Mouse (Mus musculus) left cerebral cortex, postnatal 4 days (tissue): ENCODE data around the gene Rnase4. TPM values are rescaled to one million over a fixed set of nuclear protein-coding genes. Genes with fewer than 3 reads are reported as not detected.

ENCODE experiments used
- DNase-seq: peaks from one replicate; pipeline ENCODE4 v3.0.0-alpha.2; 2022
- intact Hi-C: fragments of 180-260 bp; cut with DNase I; formaldehyde crosslinking; loops from one replicate; pipeline ENCODE4 v1.15.1; 2025
- total RNA-seq, 2 experiments: library from RNA; stranded (reverse); gene quantifications; 2 replicates each; pipeline ENCODE4 v1.2.3; 2021

The Rnase4 gene
- 10 to 100 TPM; 10.3 to 11.0 TPM for total RNA-seq

DNA sequence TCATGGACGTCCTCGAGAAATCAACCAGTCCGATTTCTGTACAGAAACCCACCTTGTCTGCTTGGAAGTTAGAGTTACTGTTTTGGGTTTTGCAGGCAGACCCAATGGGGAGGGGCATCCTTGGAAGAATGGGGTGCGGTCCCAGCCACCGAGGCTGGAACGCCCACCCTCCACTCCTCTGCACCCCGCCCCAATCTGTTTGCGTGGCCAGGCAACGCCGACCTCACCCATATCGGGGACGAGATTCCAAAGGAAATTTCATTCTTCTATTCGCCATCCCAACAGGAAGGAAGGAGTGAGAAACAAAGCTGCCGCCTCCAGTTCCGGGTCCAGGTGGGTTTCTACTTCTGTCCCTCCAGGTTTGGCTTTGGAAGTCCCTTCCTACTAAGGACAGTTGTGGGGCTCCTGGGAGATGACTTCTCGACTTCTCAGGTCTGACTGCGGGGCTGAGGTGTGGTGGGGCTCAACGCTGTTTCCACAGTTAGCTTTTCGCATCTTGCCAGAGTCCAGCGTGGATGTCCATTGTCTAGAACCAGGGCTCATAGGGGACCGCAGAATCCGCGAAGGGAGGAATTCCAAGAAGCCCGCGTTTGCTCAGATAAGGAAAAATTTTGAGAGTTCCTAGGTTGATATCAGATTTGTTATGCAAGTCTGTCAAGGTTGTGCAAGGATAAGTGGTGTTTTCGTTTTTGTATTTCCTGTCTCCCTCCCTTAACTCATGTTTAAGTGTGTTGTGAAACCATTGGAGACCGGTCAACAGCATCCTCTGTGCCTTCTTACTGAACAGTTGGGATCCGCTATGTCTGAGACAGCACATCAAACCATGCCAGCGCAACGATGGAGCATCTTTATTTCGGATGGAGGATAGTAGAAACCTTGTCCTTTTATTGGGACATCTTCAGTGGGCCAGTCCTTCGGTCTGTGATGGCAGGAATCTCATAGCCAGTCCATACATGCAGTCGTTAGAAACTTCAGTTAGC, at the start of gene Rnase4, which contains the start of gene Ang:
TSS of gene Rnase4 (plus strand) at position 157 of the 980 bp plus-strand sequence.
TSS of gene Ang (plus strand) at position 230 of the 980 bp plus-strand sequence.
- intact Hi-C loops = no loop called here
- DNase-seq = peak; percentile 32

DNA sequence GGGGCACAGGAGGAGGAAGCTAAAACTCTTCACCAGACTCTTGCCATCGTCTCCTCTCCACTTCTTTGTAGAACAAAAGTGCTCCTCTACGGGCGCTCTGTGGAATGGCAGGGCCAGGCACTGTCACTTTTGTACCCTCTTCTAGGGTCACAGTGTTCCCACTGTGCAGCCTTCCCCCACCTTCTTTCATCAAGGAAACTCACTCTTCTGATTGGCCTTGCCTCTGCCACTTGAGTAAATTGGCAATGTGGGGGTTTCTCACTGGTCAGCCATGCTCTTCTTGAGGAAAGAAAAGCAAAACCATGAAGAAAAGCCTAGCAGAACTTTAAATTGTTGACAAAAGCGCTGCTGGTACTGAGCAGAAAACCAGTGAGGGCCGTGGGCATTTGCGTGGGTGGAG, 49.1 kb upstream of the Rnase4 start, which contains the start of gene Rnase9:
TSS of gene Rnase9 (minus strand) at position 101 of the 400 bp plus-strand sequence.
- no peak for DNase-seq
- intact Hi-C loops = no loop called here

DNA sequence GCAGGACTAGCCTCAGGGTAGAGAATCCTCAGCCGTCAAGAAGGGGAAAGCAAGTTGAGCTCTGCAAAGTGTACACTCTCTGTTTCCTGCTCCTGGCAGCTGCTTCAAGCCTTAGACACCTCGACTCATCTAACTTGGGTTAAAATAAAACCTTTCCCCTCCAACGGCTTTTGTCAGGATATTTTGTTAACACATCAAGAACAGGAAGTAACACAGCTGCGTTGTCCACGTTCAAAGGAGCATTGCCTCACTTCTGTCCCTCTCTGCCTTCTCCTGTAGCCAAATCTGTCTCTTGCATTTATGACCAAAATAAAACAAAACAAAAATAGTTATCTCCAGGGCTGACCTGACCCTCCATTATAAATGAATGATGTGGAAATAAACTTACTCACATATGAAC, 43.0 kb upstream of the Rnase4 start:
- intact Hi-C loops = no loop called here

DNA sequence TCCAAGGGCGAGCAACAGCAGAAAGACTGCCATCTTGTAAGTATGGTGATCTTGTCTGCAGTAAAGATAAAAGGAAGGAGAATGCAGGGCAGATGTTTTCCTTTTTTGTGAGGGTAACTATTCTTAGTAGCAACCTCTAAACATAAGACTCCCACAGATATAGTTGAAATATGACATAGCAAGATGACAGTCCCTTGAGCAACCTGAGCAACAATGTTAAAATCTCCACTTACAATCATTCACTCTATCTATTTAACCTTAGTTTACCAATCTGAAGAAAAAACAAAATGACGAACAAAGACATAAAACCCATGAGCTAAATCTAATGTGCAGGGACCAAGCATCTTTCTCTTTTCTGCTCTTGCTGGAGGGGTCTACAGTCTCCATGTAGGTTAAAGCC, 40.8 kb upstream of the Rnase4 start, which contains the start of gene Rnase11:
TSS of gene Rnase11 (minus strand) at position 101 of the 400 bp plus-strand sequence.
- intact Hi-C loops = no loop called here
- no peak for DNase-seq

More for the DNA sequence above, 43.0 kb upstream of the Rnase4 start:
- DNase-seq = no peak

DNA sequence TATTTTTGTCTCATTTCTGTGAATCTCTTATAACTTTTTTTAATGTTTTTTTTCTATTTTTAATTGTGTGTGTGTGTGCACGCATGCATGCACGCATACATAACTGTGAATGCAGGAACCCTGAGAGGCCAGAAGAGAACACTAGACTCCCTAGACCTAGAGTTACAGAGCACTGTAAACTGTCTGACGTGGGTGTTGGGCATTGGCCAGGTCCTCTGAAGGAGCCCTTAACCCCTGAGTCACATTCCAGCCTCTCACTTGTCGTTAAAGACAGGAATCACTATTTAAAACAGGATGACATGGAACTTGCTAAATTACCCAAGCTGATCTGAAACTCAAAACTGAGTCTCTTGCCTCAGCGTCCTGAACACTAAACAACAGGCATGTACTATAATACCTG, 38.9 kb upstream of the Rnase4 start:
- intact Hi-C loops = no loop called here
- no peak for DNase-seq

DNA sequence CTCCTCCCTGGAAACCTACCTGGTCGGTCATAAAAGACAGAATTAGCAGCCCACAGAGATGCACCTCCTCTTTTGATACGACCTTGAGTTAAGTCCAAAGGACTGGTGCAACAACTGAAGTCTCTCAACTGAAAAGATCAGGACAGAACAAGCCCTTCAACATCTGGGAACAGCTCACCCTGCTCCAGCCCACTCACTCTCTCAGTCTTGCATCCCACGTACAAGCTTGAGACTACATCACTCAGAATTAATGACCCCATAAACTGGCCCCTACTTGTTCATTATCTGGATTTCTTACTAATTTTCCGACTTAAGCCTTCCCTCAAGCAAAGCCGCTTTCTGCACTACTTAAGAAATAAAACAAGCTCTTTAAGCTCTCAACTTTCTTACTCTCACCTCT, 37.7 kb upstream of the Rnase4 start:
- intact Hi-C loops = no loop called here
- DNase-seq = no peak

DNA sequence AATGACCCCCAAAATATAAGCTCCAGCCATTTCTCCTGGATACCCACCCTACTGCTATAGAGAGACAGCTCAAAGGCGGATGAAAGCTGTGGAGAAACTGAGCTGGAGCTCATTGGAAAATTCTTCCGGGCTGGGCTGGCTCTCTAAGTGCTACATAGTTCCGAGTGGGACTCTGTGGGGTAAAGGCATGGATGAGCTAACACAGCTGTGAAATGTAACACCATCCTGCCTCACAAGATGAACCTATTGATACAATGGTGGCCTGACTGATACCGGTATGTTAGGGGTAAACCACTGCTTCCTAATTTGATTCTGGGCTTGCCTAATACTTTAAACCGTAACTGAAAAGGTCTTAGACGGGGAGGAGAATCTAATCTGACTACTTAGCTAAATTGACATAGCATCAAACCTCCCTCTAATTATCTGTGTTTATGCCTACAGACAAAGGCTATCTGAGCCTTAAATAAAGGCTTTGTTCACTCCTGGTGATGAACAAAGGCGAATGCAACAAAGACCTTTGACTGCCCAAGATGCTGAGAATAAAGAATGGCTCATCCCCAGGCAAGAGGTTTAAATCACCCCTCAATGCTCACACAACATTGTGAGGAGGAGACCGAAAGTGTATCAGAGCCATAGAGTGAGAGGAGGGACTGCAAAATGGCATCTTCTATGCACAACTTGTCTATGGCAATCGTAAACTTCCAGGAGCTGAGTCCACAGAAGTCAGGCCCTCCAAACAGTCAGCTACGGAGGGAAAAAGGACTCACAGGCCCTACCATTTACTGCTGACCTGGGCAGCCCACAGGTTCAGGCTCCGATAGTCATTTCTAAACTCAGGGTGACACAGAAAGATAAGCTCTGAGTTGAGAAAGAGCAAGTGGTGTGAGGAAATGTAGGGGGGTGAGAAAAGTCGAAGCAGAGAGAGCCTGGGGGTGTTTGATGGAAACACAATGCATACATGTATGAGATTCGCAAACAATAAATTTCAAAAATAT, 36.3 kb upstream of the Rnase4 start:
- DNase-seq = no peak
- intact Hi-C loops = no loop called here

DNA sequence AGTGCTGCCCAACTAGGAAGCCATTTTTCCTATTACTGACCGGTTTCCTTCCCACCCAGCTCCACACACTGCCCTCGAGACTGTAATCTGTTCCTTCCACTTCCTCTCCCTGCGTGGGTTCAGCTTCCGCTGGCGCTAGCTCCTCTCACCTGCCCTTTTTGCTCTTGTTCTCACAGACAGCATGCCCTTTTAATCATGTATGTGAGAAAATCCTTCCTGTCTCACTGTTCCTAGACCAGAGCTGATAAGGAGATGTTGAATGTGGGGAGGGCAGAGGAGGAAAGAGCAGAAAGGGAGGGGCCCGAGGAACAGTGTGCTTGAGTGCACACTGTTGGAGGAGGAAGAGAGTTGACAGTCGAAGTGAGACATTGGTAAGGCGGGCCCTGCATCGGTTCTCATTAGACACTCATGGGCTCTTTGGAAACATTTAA, 33.5 kb upstream of the Rnase4 start, which contains the start of gene Rnase12:
TSS of gene Rnase12 (minus strand) at position 261 of the 431 bp plus-strand sequence.
- DNase-seq = no peak
- intact Hi-C loops = no loop called here

DNA sequence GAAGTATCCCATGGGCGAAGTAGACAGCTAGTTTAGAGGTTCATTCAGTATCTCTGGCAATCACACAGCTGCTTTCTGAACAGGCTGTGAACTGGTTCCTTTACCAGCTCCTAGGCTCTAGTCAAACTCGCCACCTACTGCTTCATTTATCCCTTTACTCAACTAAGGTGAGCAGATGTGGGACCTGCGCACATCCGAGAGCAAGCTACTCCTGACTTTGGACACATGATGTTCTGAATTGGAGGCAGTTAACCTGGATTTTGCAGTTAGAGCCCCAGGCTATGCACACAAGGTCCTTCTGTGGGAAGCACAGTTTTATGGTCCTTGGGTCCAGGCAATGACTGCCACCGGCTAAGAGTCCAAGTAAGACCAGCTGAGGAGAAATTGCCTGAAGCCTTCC, 30.1 kb upstream of the Rnase4 start:
- intact Hi-C loops = loop anchor here (5.0 kb wide), 2 partner anchors 33 to 128 kb away; partner anchors contain the start of genes Pip4p1 and Pnp
- DNase-seq = no peak

DNA sequence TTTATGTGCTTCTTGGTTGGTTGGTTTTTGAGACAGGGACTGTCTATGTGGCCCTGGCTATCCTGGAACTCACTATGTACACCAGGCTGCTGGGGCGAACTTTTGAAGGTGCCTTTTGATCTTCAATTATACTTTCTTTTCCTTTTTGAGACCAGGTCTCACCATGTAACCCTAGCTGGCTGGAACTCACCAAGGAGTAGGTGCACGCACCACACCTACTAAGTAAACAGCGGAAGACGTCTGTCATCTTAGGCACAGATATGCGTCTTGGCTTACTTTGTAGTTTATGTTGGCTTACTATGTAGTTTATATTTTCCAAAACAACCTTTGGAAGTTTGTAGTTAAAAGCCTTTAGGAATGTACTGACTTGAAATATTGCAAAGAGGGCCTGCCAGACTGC, 21.9 kb upstream of the Rnase4 start:
- no peak for DNase-seq
- intact Hi-C loops = no loop called here

DNA sequence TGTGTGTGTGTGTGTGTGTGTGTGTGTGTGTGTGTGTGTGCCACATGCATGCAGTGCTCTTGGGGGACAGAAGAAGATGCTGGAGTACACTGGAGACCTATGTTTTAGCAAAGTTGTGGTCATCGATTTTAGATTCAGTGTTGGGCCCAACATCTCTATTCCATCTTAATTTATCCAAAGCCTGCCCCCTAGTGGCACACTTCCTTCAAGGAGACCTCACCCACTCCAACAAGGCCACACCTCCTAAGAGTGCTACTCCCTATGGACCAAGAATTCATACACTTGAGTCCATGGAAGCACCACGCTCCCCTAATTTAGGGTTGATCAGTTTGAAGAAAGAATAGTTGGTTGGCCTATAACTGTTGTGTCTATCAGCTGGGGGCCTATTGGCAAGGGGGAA, 21.3 kb upstream of the Rnase4 start:
- DNase-seq = peak; percentile 38
- intact Hi-C loops = no loop called here

DNA sequence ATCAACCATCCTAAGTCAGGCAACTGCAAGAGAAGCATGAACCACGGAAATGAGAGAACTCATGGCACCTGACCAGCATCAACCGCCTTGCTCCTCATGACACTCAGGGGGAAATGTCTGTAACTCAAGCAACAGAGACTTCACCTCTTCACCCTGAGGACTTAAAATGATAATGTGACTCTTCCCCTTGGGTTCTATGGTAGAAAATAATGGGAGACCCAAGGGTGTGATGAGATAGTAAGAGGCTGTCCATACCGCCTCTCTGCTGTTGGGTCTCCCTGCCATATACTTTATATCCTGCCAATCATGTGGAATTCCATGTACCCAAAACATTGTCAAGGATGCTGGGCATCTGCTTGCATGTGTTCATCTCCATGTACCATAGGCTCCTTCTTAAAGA, 16.5 kb upstream of the Rnase4 start, which contains the start of gene Olfr750:
TSS of gene Olfr750 (minus strand) at position 101 of the 400 bp plus-strand sequence.
- intact Hi-C loops = no loop called here
- no peak for DNase-seq

DNA sequence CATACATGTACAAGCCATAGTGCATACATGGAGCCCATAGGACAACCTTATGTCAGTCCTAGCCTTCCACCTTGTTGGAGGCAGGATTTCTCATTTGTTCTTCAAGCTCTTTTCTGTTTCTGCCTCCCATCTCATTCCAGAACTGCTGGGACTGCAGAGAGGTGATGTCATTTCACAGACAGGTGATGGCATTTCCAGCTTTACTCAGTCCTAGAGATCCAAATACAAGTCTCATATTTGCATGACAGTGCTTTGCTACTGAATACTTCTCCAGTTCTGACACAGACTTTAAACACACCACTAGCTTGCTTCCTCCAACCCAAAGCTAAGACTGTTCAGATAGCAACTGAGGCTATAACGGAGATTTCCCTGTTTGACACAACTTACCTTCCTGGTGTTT, 11.7 kb upstream of the Rnase4 start:
- DNase-seq = no peak
- intact Hi-C loops = no loop called here

DNA sequence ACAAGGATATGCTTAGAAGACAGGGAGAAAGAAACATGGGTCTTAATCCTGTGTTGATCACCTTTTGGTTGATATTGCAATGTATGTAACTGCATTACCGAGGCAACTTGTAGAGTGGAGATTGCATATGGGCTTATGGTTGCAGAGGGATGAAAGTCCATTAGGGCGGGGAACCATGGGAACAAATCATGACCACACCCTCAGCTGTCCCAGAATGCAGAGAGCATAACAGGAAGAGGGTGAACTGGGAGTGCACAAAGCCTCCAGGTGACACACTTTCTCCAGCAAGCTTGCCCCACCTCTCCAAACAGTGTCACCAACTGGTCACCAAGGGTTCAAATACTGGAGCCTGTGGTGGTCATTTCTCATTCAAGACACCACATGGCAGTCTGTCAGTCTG, 9.8 kb upstream of the Rnase4 start:
- intact Hi-C loops = no loop called here
- no peak for DNase-seq

DNA sequence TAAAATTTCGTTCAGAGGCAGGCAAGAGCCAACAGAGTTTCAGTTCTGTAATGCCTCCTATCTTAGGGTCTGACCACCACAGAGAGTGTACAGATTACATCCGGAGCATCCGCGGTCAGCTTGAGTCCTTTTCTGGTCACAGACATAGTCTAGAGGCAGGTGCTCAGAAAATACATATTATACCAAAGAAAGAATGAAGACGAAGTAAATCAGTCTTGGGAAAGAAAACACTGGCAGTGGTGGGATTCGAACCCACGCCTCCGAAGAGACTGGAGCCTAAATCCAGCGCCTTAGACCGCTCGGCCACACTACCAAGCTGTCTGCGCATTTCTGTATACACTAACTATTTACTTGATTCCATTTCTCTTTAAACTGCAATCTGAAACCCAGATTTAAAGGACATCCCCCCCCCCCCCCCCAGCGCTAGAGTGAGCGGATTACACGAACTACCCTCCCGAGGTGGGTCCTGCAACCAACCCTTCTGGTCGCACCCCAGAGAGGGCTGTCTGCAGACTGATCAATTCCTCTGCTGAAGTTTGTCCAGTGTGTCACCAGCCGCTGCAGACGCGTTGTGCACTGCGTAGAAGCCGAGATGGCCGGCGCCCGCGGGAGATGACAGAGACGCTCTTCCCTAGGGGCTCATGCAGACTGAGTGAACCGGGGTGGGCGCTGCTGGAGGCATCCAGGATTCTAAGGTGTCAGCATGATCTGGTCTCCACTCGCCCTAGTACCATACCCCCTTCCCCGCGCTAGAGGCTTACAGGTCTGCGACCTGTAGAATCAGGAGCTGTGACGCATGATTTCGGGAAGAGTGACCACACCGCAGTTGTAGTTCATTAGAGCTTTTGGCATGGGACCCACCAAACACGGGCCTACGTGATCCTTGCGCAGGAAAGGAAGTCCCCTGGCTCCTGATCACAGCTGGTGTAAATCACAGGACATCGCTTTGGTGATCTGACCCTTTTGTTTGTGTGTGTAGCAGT, 8.0 kb upstream of the Rnase4 start:
- peak; percentile 38 for DNase-seq
- intact Hi-C loops = no loop called here

DNA sequence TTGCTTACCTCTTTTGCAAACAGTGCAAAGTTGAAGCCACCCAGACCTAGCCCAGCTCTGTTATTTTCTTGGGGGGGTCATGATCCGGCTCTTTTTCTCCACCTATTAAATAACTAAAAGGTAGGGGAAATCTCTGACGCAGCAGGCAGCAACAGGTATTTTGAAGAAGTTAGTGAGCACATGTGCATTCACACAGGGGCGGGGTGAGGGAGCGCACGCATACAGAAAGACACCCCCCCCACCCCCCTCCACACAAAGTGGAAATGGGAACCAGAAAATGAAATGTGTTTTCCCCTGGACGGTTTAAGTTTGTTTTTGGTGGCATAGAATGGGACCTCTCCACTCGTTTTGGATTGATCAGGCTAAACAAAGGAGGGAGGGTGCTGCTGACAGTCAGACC, 7.1 kb upstream of the Rnase4 start:
- DNase-seq = no peak
- intact Hi-C loops = no loop called here

DNA sequence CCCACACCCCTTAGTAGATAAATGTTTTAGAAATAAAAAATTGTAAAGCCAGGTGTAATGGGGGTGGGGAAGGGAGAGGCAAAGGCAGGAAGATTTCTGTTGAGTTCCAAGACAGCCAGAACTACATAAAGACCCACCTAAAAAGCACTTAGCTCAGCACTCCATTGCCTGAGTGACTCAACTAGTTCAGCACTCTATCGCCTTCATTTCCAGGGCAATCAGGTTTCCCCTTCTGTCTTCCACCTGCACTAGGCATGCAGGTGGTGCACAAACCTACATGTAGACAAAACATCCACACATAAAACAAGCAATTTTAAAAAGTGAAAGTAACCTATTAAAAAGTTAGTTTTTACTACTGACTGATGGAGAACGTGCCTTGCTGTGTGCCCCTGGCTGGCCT, 5.8 kb upstream of the Rnase4 start:
- no peak for DNase-seq
- intact Hi-C loops = loop anchor here (5.0 kb wide), 1 partner anchor 283 kb away; no protein-coding TSS in a partner anchor

DNA sequence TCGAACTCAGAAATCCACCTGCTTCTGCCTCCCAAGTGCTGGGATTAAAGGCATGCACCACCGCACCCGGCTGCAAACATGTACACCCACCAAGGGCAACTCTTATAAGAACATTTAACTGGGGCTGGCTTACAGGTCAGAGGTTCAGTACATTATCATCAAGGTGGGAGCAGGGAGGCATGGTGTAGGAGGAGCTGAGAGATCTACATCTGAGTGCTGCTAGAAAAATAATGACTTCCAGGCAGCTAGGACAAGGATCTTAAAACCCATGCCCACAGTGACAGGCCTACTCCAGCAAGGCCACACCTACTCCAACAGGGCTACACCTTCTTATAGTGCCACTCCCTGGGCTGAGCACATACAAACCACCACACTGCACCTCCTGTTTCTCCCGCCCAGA, 5.0 kb upstream of the Rnase4 start:
- intact Hi-C loops = loop anchor here (5.0 kb wide), 1 partner anchor 284 kb away; no protein-coding TSS in a partner anchor
- no peak for DNase-seq

DNA sequence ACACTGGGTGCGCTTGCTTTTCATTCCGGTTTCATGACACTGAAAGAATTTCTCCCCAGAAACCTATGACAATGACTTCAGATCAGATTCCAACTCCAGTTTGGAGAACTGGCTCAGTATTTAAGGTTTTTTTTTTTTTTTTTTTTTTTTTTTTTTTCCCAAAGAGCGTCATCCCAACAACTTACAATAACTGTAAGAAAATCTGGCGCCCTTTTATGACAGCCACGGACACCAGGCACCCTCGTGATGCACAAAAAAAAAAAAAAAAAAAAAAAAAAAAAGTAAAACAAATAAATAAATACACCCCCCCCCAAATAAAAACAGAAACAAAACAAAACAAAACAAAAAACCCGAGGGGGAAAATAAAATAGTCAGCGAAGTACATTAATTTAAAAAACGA, 3.1 kb upstream of the Rnase4 start:
- DNase-seq = no peak
- intact Hi-C loops = loop anchor here (2.0 to 5.0 kb wide), 2 partner anchors 23 to 285 kb away; no protein-coding TSS in a partner anchor
